Mouse (Mus musculus) heart, embryonic 16.5 days (tissue): Measurements from ENCODE around the gene Panx3. TPM values are rescaled to one million over a fixed set of nuclear protein-coding genes. Genes with fewer than 3 reads are reported as not detected.
A peak's percentile ranks its signal among the peaks of the same experiment; 100 is the strongest.

ENCODE experiments used
- ATAC-seq: fragments of 200-750 bp; cut with Nextera tagmentation; replicated peaks from 2 replicates; pipeline ENCODE4 v1.8.0; 2017; ENCODE audit warnings: moderate number of reproducible peaks; ENCODE audit not compliant: insufficient read depth, low FRiP score; ENCODE audit errors: extremely low read depth
- H3K27ac ChIP-seq: fragments of 300-500 bp; sonication (generic); 2 replicates; pipeline ENCODE4 v1.5.1; 2014; ENCODE audit warnings: mild to moderate bottlenecking, low read length, control low read depth, moderate library complexity
- H3K27me3 ChIP-seq: fragments of 300-500 bp; sonication (generic); 2 replicates; pipeline ENCODE4 v1.6.1; 2014; ENCODE audit warnings: low read length, mixed read lengths; ENCODE audit not compliant: control insufficient read depth, insufficient read depth
- H3K36me3 ChIP-seq: fragments of 300-500 bp; sonication (generic); 2 replicates; pipeline ENCODE4 v1.6.1; 2014; ENCODE audit not compliant: control insufficient read depth, insufficient read depth
- H3K4me1 ChIP-seq: fragments of 300-500 bp; sonication (generic); 2 replicates; pipeline ENCODE4 v1.6.1; 2014; ENCODE audit warnings: low read length, mixed read lengths; ENCODE audit not compliant: control insufficient read depth, insufficient read depth
- H3K4me2 ChIP-seq: fragments of 300-500 bp; sonication (generic); 2 replicates; pipeline ENCODE4 v1.6.1; 2014; ENCODE audit warnings: low read depth, mild to moderate bottlenecking, control low read depth, low read length
- H3K4me3 ChIP-seq: fragments of 300-500 bp; sonication (generic); 2 replicates; pipeline ENCODE4 v1.5.1; 2014; ENCODE audit warnings: mild to moderate bottlenecking, control low read depth, low read length
- H3K9ac ChIP-seq: fragments of 300-500 bp; sonication (generic); 2 replicates; pipeline ENCODE4 v1.6.1; 2014; ENCODE audit warnings: low read length, control low read depth
- H3K9me3 ChIP-seq: fragments of 300-500 bp; sonication (generic); replicated peaks from 2 replicates; pipeline ENCODE4 v1.6.1; 2016; ENCODE audit warnings: low read length; ENCODE audit not compliant: control insufficient read depth
- WGBS: fragments of 180-500 bp; shearing (Covaris S2); extraction: QIAGEN DNeasy Blood & Tissue Kit; methylation state at CpG from one replicate; pipeline ENCODE4 v1.1.7; 2014; 5-methylcytosine and 5-hydroxymethylcytosine counted together
- polyA plus RNA-seq: library from polyadenylated mRNA; unstranded; fragments of >200 nt; fragmentation: Nextera tagmentation; extraction: Ambion mirVana; gene quantifications from 2 replicates; pipeline ENCODE4 v1.2.1, GENCODE M21; 2015

Panx3 gene
- polyA plus RNA-seq, 1 experiment from 2014 or later, result 0.05 TPM

DNA sequence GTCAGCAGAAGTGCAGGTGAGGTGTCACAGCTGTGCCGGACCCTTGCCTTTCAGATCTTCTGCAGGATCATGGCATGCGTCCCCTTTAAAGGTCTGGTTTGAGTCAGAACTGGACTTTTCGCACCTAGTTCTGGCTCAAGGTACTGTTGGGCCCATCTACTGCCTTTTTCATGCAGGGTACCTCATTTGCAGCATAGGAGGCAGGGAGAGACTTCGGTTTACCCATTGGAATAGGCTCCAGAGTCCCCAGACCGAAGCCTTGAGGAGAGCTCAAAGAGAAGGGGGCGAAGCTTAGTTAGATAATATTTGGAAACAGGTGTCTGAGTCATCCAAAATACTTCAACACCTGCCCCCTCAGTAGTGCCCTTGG lies 55.1 kb downstream of the Panx3 start:
- H3K27me3 ChIP-seq, result no peaks in the 10 kb centered on the region
- ATAC-seq, result no peak
- peak overlapping the region; percentile 76 for H3K4me3 ChIP-seq
- no peaks in the 10 kb centered on the region for H3K9me3 ChIP-seq
- peak overlapping the region; percentile 71 for H3K27ac ChIP-seq
- peak overlapping the region; percentile 67 for H3K9ac ChIP-seq
- 21% methylated on average over 6 of the region's 6 CpGs for WGBS
- H3K36me3 ChIP-seq, result no peaks in the 10 kb centered on the region
- peak overlapping the region; percentile 93 for H3K4me2 ChIP-seq
- peaks cover 7% of the 10 kb centered on the region; the same call in 1 of the 2 replicates for H3K4me1 ChIP-seq

DNA sequence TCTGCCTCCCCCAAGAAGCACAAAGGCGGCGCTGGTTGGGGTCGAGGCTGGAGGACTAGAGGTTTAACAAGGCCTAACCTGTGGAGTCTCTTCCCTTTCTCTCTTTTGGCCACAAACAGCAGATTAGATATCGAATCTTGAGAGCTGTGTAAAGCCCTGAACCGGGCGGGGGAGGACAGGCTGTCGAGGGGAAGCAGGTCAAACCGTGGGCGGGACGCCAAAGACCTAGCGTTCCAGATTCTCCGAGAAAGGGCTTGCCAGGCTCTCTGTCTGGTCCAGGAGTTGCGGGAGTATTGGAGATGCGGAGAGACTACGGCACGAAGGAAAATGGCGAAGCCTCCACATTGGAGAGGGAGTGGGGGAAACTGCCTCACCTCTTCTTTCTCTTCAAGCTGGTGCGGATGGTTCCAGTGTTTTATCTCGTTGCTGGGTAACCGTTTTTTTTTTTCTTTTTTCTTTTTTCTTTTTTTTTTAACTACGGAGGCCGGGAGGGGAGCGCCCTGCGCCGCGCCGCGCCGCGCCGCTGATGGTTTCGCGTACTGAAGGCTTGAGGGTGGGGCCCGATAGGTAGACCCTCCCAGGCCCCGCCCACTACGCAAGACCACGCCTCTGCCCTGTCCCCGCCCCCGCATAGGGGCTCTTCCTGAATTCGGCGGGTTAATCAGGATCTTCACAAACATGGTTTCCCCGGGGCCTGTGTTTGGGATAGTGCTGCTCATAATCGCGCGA lies 55.7 kb downstream of the Panx3 start, which contains the start of gene Spa17:
TSS of gene Spa17 (minus strand) at position 541 of the 729 bp plus-strand sequence.
- H3K27me3 ChIP-seq, result no peaks in the 10 kb centered on the region
- under 1% methylated on average over 45 of the region's 45 CpGs for WGBS
- peak within 1 kb of the TSS; percentile 81 for H3K9ac ChIP-seq
- no peaks in the 10 kb centered on the region for H3K36me3 ChIP-seq
- peaks cover 7% of the 10 kb centered on the region; the same call in 1 of the 2 replicates for H3K4me1 ChIP-seq
- peak within 1 kb of the TSS; percentile 76 for H3K4me3 ChIP-seq
- peak within 1 kb of the TSS; percentile 82 for H3K27ac ChIP-seq
- H3K9me3 ChIP-seq, result no peaks in the 10 kb centered on the region
- peak within 1 kb of the TSS; percentile 93 for H3K4me2 ChIP-seq
- peak; percentile 98 for ATAC-seq

Other genes starting within 250 kb of the Panx3 start
- not detected in 2 replicates for gene Robo3, start 236.0 kb downstream of the Panx3 start, polyA plus RNA-seq
- 11.1 and 11.4 TPM in 2 replicates for gene Msantd2, start 179.9 kb downstream of the Panx3 start, polyA plus RNA-seq
- gene Esam, start 141.2 kb downstream of the Panx3 start, polyA plus RNA-seq, result 92.1 and 101 TPM in 2 replicates
- gene Vsig2, start 130.0 kb downstream of the Panx3 start, polyA plus RNA-seq, result 2.1 and 5.3 TPM in 2 replicates
- gene Nrgn, start 116.3 kb downstream of the Panx3 start, polyA plus RNA-seq, result 3.4 and 4.3 TPM in 2 replicates
- gene Siae, start 113.5 kb downstream of the Panx3 start, polyA plus RNA-seq, result 9.2 and 10.9 TPM in 2 replicates
- gene Spa17, start 55.5 kb downstream of the Panx3 start, polyA plus RNA-seq, result 7.6 and 7.9 TPM in 2 replicates
- 95.3 and 105 TPM in 2 replicates for gene Tbrg1, start 11.9 kb downstream of the Panx3 start, polyA plus RNA-seq
- not detected in 2 replicates for gene Olfr160, start 47.0 kb upstream of the Panx3 start, polyA plus RNA-seq
- not detected in 2 replicates for gene Olfr874, start 75.9 kb upstream of the Panx3 start, polyA plus RNA-seq
- gene Olfr875, start 102.6 kb upstream of the Panx3 start, polyA plus RNA-seq, result not detected in 2 replicates
- gene Olfr876, start 133.8 kb upstream of the Panx3 start, polyA plus RNA-seq, result not detected in 2 replicates
- gene Olfr877, start 185.0 kb upstream of the Panx3 start, polyA plus RNA-seq, result not detected in 2 replicates
- not detected in 2 replicates for gene Olfr145, start 227.5 kb upstream of the Panx3 start, polyA plus RNA-seq
- gene Olfr878, start 248.6 kb upstream of the Panx3 start, polyA plus RNA-seq, result not detected in 2 replicates